In genomic region chr6:88826545-88826944, GRCm38 (mm10) we compare ENCODE assay signal across 8 mouse cellular contexts. TPM values are rescaled to one million over a fixed set of nuclear protein-coding genes. Genes with fewer than 3 reads are reported as not detected.
DNase-seq lines count a peak whose midpoint lies in the region; ATAC-seq and TF ChIP-seq lines count a peak whose summit lies in the region.

No protein-coding gene starts in this region.

- WGBS in kidney, adult 2 months: 50% methylated on average over 6 of the region's 6 CpGs
- 33% methylated on average over 6 of the region's 6 CpGs for WGBS in embryonic facial prominence, embryonic 12.5 days
- WGBS in heart, embryonic 14.5 days: 25% methylated on average over 6 of the region's 6 CpGs

- no peak overlapping the region for H3K9ac ChIP-seq in MEL (ENCODE audit: control insufficient read depth, low read depth, low read length, poor library complexity, severe bottlenecking)
- no peak overlapping the region; the same call in 1 of the 2 replicates for H3K9ac ChIP-seq in embryonic facial prominence, embryonic 12.5 days
- no peak overlapping the region for H3K9ac ChIP-seq in heart, embryonic 14.5 days (ENCODE audit: low read length)

- H3K36me3 ChIP-seq in kidney, adult 2 months (ENCODE audit: control insufficient read depth, insufficient read depth, low read length): no peaks in the 10 kb centered on the region
- no peaks in the 10 kb centered on the region for H3K36me3 ChIP-seq in MEL (ENCODE audit: control insufficient read depth in 1 of 2, insufficient read depth in 2 of 2, low read length in 2 of 2)
- no peaks in the 10 kb centered on the region for H3K36me3 ChIP-seq in embryonic facial prominence, embryonic 12.5 days
- H3K36me3 ChIP-seq in heart, embryonic 14.5 days (ENCODE audit: control insufficient read depth, insufficient read depth, low read length): no peaks in the 10 kb centered on the region

- ATAC-seq in embryonic facial prominence, embryonic 12.5 days (ENCODE audit: insufficient number of reproducible peaks, insufficient read depth, low FRiP score, low TSS enrichment): peak; percentile 44
- ATAC-seq in heart, embryonic 14.5 days (ENCODE audit: insufficient number of reproducible peaks, insufficient read depth, low FRiP score, low read depth): peak; percentile 70
- peak; percentile 47 for ATAC-seq in megakaryocyte progenitor cell, adult 5-6 weeks (replicated peaks; ENCODE audit: poor library complexity)

- H3K9me3 ChIP-seq in MEL (replicated peaks; ENCODE audit: insufficient read depth, low read length): no peaks in the 10 kb centered on the region
- H3K9me3 ChIP-seq in embryonic facial prominence, embryonic 12.5 days: no peaks in the 10 kb centered on the region
- no peaks in the 10 kb centered on the region for H3K9me3 ChIP-seq in heart, embryonic 14.5 days (ENCODE audit: control insufficient read depth, low read length)

- H3K27me3 ChIP-seq in kidney, adult 2 months (replicated peaks; ENCODE audit: control insufficient read depth, insufficient read depth, low read length): no peaks in the 10 kb centered on the region
- no peaks in the 10 kb centered on the region for H3K27me3 ChIP-seq in MEL (ENCODE audit: control insufficient read depth in 1 of 2, insufficient read depth in 2 of 2, low read length in 2 of 2)
- H3K27me3 ChIP-seq in embryonic facial prominence, embryonic 12.5 days: no peaks in the 10 kb centered on the region
- 0 out of 2 replicates have a peak, but pooled peaks cover 5% of the 10 kb centered on the region for H3K27me3 ChIP-seq in heart, embryonic 14.5 days (ENCODE audit: control insufficient read depth, insufficient read depth, low read length)

- H3K27ac ChIP-seq in kidney, adult 2 months (ENCODE audit: insufficient read depth, low read depth, low read length): no peak overlapping the region
- no peak overlapping the region for H3K27ac ChIP-seq in MEL (ENCODE audit: control insufficient read depth, low read depth, low read length)
- no peak overlapping the region for H3K27ac ChIP-seq in embryonic facial prominence, embryonic 12.5 days
- H3K27ac ChIP-seq in heart, embryonic 14.5 days (replicated peaks in 1 of 2; ENCODE audit: control insufficient read depth in 1 of 2, insufficient read depth in 1 of 2, low read depth in 2 of 2, low read length in 2 of 2): 0 out of 4 replicates have a peak overlapping the region, but pooled peaks of 1 of the 2 experiments have one; percentile 24

- H3K79me2 ChIP-seq in MEL (ENCODE audit: control insufficient read depth, insufficient read depth, low read length, poor library complexity): no peaks in the 10 kb centered on the region

- peak; percentile 29 for TF ChIP-seq RAD21 in MEL (IDR thresholded peaks at IDR 0.05; ENCODE audit: low read depth, low read length)

- H3K4me2 ChIP-seq in embryonic facial prominence, embryonic 12.5 days (replicated peaks): no peak overlapping the region
- no peak overlapping the region for H3K4me2 ChIP-seq in heart, embryonic 14.5 days (ENCODE audit: low read length)

- H3K4me1 ChIP-seq in kidney, adult 2 months (ENCODE audit: control insufficient read depth, insufficient read depth, low read length): no peaks in the 10 kb centered on the region
- H3K4me1 ChIP-seq in MEL (ENCODE audit: control insufficient read depth in 1 of 2, insufficient read depth in 2 of 2, low read length in 2 of 2): no peaks in the 10 kb centered on the region
- 0 out of 2 replicates have a peak, but pooled peaks cover 8% of the 10 kb centered on the region for H3K4me1 ChIP-seq in embryonic facial prominence, embryonic 12.5 days
- H3K4me1 ChIP-seq in heart, embryonic 14.5 days (ENCODE audit: control insufficient read depth in 2 of 2, insufficient read depth in 2 of 2, low read length in 2 of 2): peaks cover 0 to 8% of the 10 kb centered on the region in 2 experiments; a peak in 3 of 4 replicates

- no peak for TF ChIP-seq EP300 in MEL (IDR thresholded peaks at IDR 0.05; ENCODE audit: low read depth in 1 of 2, low read length in 2 of 2)

- TF ChIP-seq POLR2A in kidney, adult 2 months (IDR thresholded peaks at IDR 0.05; ENCODE audit: low read depth, low read length): no peak
- no peak for TF ChIP-seq POLR2A in MEL (IDR thresholded peaks at IDR 0.05; ENCODE audit: control insufficient read depth in 1 of 2, insufficient read depth in 1 of 2, low read depth in 1 of 2, low read length in 2 of 2, poor library complexity in 1 of 2)

- peak; percentile 51 for DNase-seq in kidney, adult 2 months
- DNase-seq in kidney, adult 11 months: no peak
- peak; percentile 51 for DNase-seq in MEL (ENCODE audit: low read depth, low spot score)
- DNase-seq in layer of hippocampus, postnatal 10 days (ENCODE audit: low spot score in 2 of 2): peak; percentile 77 to 80
- DNase-seq in thymus, postnatal 36 days: peak; percentile 40 to 63

- peak; percentile 36; the same call in 1 of the 2 replicates for TF ChIP-seq CTCF in kidney, adult 2 months (conservative IDR thresholded peaks at IDR 0.05; ENCODE audit: insufficient read depth, insufficient read length, low read depth, low read length)
- peak; percentile 16 to 42 (median 37); a peak in 5 of 6 replicates for TF ChIP-seq CTCF in MEL (IDR thresholded peaks at IDR 0.05 in 2 of 3, conservative IDR thresholded peaks at IDR 0.05 in 1 of 3; ENCODE audit: control insufficient read depth in 1 of 3, insufficient read depth in 1 of 3, low read depth in 2 of 3, low read length in 3 of 3, poor library complexity in 1 of 3, severe bottlenecking in 1 of 3)

- no peak overlapping the region for H3K4me3 ChIP-seq in kidney, adult 2 months (ENCODE audit: insufficient read depth, low read depth, low read length)
- no peak overlapping the region for H3K4me3 ChIP-seq in MEL (ENCODE audit: control insufficient read depth in 1 of 2, insufficient read depth in 1 of 2, low read depth in 2 of 2, low read length in 2 of 2)
- H3K4me3 ChIP-seq in embryonic facial prominence, embryonic 12.5 days: no peak overlapping the region
- H3K4me3 ChIP-seq in heart, embryonic 14.5 days (ENCODE audit: control insufficient read depth in 1 of 2, insufficient read depth in 1 of 2, low read depth in 1 of 2, low read length in 2 of 2): no peak overlapping the region

TF ChIP-seq in MEL, 35 proteins besides CTCF, POLR2A, EP300 and RAD21:
- TF ChIP-seq SMC3 (IDR thresholded peaks at IDR 0.05; ENCODE audit: low read depth, low read length): peak; percentile 44
- TF ChIP-seq NRF1 (IDR thresholded peaks at IDR 0.05; ENCODE audit: insufficient read depth, low read depth, low read length, poor library complexity, severe bottlenecking): no peak

RNA-seq across cellular contexts. Expression of gene Abtb1, which starts 15.2 kb away (rescaled TPM):
- 52.8 and 67.8 TPM in 2 replicates for polyA plus RNA-seq in kidney, adult 2 months (2012; rRNA removed)
- 7.3 and 7.4 TPM in 2 replicates for total RNA-seq in MEL (2012; rRNA removed)
- 10 to 100 TPM in 1 of 2 experiments, not detected in 1; 16.9 TPM for polyA plus RNA-seq in MEL (2012; ENCODE audit: insufficient read depth in 1 of 2, insufficient read length in 2 of 2, low read depth in 1 of 2, low replicate concordance in 2 of 2, missing spikeins in 1 of 2)
- polyA plus RNA-seq in embryonic facial prominence, embryonic 12.5 days (2016; fragmentation: Nextera tagmentation; extraction: Ambion mirVana): 28.8 and 33.7 TPM in 2 replicates
- 20.9 and 22.3 TPM in 2 replicates for polyA plus RNA-seq in heart, embryonic 14.5 days (2014; fragmentation: Nextera tagmentation; extraction: Ambion mirVana)
- 10 to 100 TPM; 23.2 to 26.7 TPM for total RNA-seq in layer of hippocampus, postnatal 10 days (2021)
- 7.8 and 9.5 TPM in 2 replicates for total RNA-seq in megakaryocyte progenitor cell, adult 5-6 weeks (2015)
- 40.1 and 40.7 TPM in 2 replicates for total RNA-seq in megakaryocyte progenitor cell, adult 5-6 weeks (2017)

RNA-seq across cellular contexts. Expression of gene Podxl2, which starts 48.3 kb away (rescaled TPM):
- polyA plus RNA-seq in kidney, adult 2 months (2012; rRNA removed): 12.5 and 15.7 TPM in 2 replicates
- total RNA-seq in MEL (2012; rRNA removed): not detected in 2 replicates
- polyA plus RNA-seq in MEL (2012; ENCODE audit: insufficient read depth in 1 of 2, insufficient read length in 2 of 2, low read depth in 1 of 2, low replicate concordance in 2 of 2, missing spikeins in 1 of 2): under 1 TPM in 1 of 2 experiments, not detected in 1; 0.10 TPM
- 138 and 153 TPM in 2 replicates for polyA plus RNA-seq in embryonic facial prominence, embryonic 12.5 days (2016; fragmentation: Nextera tagmentation; extraction: Ambion mirVana)
- 49.9 and 51.6 TPM in 2 replicates for polyA plus RNA-seq in heart, embryonic 14.5 days (2014; fragmentation: Nextera tagmentation; extraction: Ambion mirVana)
- 100 to 1,000 TPM; 308 to 330 TPM for total RNA-seq in layer of hippocampus, postnatal 10 days (2021)
- 0.15 TPM in 1 of 2 replicates, not detected in the other for total RNA-seq in megakaryocyte progenitor cell, adult 5-6 weeks (2015)
- 0.41 and 0.92 TPM in 2 replicates for total RNA-seq in megakaryocyte progenitor cell, adult 5-6 weeks (2017)

Comparison
In these comparisons a context has a peak if more than half of its experiments do, and no peak if none do; other contexts are left out.
1. RNA of gene Podxl2, which starts 48.3 kb away (polyA plus RNA-seq): 138 to 153 TPM in embryonic facial prominence, embryonic 12.5 days, 49.9 to 51.6 TPM in heart, embryonic 14.5 days and 12.5 to 15.7 TPM in kidney, adult 2 months; 0.10 TPM in MEL; every median in the first group is over 10 times any median in the second.
2. Peak in every context shown above with its lines, with median percentiles within 50 percentile points of each other: ATAC-seq.